Mouse (Mus musculus): ENCODE results near the gene Tyms.

The Tyms gene

DNA sequence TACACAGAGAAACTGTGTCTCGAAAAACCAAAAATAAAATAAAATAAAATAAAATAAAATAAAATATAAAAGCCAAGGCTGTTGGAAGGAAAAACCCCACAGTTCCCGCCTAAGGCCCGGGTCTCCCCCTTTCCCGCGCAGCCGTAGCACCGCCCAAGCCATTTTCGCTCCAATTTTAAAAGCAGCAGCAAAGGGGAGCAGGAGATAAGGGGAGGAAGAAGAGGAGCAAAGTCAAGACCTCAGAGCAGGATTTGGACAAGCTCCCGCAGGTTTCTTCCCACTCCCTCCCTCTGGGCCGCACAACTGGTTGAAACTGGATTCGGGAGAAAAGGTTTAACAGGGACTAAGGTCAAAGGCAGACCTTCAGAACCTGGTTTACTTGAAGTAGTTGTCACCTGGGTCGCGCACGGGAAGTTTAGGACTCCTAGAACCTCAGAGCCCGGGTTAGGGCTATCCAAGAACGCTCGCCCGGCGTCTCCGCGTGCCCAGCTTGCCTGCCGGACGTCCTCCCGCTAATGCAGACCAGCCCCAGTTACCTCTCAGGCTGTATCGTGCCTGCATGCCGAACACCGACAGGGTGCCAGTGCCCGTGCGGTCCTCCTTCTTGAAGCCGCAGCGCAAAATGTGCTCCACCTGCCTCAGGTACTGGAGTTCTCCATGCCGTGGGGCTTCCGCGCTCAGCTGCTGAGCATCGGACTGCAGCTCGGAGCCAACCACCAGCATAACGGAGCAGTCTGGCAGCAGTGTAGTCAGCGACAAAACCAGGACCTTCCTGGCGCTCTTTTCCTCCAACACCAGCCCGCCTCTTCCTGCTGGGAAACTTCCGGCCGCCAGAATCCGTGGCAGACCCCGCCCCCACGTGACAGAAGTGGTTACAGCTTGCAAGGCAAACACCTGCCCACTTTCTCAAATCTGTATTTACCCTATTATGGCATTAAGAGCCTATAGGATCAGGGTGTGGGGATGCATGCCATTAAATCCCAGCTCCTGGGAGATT lies at the start of gene Tyms:
Gene Tyms, minus strand, starts transcription at position 793 of the 997 bp plus-strand sequence.
- peak; percentile 87 for DNase-seq

DNA sequence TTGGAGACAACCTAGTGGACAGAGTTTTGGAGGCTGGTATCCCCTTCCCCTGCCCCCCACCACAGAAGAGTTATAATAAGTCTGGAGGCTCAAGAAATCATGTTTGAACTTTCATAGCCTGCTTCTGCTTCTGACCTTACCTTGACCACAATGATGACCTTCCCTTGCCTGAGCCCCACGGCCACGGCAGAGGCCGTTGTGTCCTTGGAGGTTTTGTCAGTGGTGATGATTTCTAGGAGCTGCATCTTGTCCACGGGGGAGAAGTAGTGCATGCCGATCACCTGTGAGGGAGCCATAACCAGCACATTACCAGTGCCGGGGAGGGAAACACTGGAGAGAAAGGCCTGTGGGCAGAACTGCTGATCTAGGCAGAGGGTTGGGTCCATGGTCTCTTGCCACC lies 49.1 kb upstream of the Tyms start:
- no peak for DNase-seq

- DNase-seq, result peak; percentile 48
Observed at GRCm38 (mm10) chr5:30120106-30120505, 46.7 kb upstream of the Tyms start.

DNA sequence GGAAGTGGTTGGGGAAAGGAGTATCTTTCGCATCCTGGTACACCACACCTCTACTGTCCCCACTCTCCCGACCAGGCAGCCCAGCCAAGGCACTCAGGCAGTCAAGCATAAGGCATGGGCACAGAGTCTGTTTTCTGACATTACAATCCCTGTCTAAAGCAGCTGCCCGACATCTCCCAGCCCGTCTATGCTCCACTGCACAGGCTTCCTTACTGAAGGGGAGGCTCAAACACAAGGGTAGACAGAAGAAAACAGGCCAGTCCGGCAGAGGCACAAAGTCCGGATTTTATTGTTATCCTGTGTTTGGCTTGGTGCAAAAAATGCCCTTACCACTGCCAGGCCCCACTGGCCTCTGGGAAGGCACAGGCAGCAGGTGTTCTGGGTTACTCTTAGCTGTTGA lies 45.7 kb upstream of the Tyms start:
- DNase-seq, result peak; percentile 58

GRCm38 (mm10) chr5:30118018-30118417 lies 44.6 kb upstream of the Tyms start:
- DNase-seq, result no peak

- DNase-seq, result no peak
Observed at GRCm38 (mm10) chr5:30115718-30116117, 42.3 kb upstream of the Tyms start.

GRCm38 (mm10) chr5:30114761-30115140 lies 41.3 kb upstream of the Tyms start:
- DNase-seq, result no peak

DNA sequence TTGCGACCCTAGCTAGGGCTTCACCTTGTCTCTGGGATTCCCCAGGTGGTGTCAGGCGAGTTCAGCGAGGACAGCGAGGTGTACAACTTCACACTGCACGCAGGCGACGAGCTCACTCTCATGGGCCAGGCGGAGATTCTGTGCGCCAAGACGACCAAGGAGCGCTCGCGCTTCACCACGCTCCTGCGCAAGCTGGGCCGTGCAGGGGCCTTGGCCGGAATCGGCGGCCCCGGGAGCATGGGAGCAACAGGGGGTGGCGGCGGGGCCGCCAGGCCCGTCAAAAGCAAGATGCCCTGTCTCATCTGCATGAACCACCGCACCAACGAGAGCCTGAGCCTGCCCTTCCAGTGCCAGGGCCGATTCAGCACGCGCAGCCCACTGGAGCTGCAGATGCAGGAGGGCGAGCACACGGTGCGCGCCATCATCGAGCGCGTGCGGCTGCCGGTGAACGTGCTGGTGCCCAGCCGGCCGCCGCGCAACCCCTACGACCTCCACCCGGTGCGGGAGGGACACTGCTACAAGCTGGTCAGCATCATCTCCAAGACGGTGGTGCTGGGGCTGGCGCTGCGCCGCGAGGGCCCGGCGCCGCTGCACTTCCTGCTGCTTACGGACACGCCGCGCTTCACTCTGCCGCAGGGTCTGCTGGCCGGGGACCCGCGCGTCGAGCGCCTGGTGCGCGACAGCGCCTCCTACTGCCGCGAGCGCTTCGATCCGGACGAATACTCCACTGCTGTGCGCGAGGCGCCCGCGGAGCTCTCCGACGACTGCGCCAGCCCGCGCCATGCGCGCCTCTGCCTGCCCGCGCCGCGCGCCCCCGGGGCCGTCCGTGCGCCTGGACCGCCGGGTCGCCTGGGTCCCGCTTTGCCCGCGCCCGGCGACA lies 40.7 kb upstream of the Tyms start:
- peak; percentile 80 for DNase-seq

DNA sequence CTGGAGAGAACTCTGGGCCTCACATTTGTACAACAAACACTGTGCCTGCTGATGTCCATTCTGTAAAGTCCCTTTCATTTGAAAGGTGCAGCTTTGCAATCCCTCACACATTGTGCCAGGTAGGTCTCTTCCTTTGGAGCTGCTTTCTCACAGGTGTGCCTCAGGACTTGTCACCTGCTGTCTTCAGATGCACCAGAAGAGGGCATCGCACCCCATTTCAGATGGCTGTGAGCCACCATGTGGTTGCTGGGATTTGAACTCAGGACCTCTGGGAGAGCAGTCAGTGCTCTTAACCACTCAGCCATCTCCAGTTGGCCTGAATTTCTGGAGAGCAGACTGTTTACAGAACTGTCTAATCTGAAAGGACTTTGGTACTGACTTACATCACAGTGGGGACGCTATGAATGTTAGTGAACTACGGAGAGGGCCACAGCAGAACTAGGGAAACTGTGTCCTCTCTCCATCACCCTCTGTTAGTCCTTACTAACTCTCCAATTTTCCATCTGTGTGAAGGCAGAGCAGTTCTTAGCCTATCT lies 39.2 kb upstream of the Tyms start:
- DNase-seq, result no peak

DNA sequence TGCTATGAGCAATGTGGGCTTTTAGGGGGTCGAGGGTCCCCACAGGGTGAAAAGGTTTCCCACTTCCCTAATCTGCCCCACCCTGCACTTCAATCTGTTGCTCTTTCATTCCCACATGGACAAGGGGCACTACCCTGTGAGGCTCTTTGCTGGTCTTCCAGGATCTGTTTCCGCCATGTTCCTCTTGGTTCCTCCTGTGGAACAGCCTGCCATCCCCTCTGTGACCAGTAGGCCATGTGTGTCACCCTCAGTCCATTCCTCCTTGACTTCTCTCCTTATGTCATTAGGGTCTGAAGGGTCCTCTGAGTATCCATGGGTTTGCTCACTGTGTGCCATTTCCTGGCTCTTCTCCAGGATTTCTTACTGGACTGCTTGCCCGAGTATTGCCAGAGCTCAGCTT lies 38.4 kb upstream of the Tyms start:
- no peak for DNase-seq

- peak; percentile 50 for DNase-seq
Observed at GRCm38 (mm10) chr5:30111126-30111525, 37.7 kb upstream of the Tyms start.

DNA sequence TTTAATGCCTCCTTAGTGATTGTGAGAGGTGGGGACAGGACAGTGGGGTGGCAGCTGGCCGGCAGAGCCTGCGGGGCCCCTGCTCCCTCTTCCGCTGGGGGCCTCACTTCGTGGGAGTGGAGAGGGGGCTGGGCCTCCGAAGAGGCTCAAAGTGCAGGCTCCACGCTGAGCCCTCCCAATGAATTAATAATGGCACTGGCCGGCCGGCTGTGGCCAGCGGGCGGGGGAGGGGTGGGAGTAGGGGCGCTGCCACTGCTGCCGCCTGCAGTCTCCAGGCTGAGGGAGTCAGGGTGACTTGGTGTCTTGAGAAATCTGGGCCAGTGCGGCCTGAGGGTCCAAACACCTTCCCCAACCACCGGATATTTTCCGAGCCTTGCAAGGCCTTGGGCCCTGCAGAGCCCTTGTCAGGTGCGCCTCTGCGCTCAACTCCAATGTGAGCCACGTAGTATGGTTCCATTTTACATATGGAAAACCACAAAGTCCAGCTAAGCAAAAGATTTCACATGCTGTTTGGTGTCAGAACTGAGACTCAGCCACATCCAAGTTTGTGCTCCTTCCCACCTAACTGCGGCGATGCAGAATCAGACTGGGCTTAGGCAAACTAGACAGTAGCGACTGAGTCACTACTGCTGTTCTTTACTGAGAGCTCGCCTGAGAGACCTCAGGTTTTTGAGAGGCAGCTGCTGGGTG lies 37.1 kb upstream of the Tyms start:
- DNase-seq, result no peak

GRCm38 (mm10) chr5:30109899-30110298 lies 36.5 kb upstream of the Tyms start:
- no peak for DNase-seq

DNA sequence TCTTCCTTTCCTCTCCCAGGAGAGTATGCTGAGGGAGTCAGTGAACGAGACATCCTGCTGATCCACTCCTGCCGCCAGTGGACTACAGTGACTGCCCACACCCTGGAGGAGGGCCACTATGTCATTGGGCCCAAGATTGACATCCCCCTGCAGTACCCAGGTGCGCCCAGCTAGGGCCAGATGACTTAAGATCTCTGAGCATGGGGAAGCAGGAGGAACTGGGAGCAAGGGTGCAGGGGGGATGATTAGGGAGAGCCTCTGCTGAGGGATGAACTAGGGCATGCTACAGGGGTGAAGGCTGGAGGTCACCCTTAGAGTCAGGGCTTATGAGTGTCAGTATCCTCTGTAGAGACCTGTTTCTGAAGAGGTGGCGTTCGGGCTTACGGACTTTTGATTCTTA lies 34.8 kb upstream of the Tyms start:
- no peak for DNase-seq

DNA sequence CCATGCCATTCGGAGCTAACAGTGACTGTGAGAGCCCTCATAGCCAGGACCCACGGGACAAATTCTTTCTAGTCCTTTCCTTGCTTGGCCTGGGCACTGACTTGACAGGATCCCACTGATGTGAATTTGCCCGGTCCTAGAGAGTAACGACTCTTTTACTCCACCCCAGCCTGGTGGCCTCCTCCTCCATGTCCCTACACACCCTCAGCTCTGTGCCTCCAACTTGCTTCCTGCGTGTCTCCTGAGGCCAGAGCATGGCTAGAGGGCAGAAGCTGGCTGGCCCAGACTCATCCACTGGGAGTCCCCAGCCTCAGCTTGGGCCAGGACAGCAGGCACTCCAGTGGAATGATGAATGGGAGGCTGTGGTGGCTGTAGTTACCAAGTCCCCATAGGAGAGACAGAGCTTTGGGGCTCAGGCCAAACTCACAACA lies 34.2 kb upstream of the Tyms start:
- DNase-seq, result no peak

- no peak for DNase-seq
Observed at GRCm38 (mm10) chr5:30107186-30107585, 33.8 kb upstream of the Tyms start.

DNA sequence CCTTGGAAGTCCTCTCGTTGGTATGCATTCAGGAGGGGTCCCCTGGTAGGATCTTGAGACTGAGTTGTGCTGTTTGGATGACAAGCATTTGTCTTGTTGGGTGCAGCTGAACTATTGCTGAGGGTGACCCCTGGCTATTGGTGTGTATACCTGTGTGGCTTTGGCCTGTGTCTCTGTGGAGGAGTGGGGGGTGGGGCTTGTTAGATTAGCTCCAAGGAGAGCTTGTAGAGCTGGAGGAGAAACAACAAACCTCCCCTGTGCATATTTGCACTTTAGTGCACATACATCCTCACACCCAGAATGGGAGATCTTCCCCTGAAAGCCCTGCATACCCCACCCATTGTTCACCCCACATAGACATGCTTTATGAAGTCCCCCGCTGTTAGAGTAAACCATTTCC lies 33.3 kb upstream of the Tyms start:
- DNase-seq, result no peak

DNA sequence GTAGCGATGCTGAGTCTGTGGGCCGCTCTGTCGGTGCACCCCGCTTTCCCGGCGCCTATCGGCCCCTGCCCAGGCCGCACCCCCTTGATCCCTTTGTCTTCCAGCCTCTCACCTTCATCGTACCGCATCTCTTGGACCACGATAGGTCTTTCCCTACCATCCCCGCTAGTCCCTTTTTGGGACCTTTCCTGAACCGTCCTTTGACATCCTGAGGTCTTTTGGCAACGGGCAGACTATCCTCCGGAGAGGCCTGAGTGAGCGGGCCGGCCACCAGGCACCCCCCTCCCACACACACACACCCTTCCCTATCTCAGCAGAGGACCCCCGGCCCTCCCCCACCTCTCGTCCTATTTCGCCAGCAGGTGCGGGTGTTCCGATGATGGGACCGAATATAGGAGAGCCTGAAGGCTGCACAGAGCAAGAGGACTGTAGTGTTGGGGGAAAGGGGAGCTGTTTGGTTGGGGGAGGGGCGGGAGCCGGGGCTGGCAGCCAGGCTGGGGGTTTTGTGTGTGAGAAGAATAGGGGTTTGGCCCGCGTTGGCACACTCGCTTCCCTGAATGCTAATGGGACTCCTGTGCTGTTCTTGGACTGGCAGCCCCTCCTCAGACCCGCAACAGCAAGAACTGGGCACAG lies 32.4 kb upstream of the Tyms start, which contains the start of gene 3110082J24Rik:
Gene 3110082J24Rik, minus strand, starts transcription at position 419 of the 633 bp plus-strand sequence.
- DNase-seq, result no peak

GRCm38 (mm10) chr5:30104841-30105667 lies 31.6 kb upstream of the Tyms start, which contains the start of gene Garem2:
Gene Garem2, plus strand, starts transcription at chr5:30105161.
- no peak for DNase-seq

- peak; percentile 56 for DNase-seq
Observed at GRCm38 (mm10) chr5:30104339-30104738, 30.9 kb upstream of the Tyms start.

DNA sequence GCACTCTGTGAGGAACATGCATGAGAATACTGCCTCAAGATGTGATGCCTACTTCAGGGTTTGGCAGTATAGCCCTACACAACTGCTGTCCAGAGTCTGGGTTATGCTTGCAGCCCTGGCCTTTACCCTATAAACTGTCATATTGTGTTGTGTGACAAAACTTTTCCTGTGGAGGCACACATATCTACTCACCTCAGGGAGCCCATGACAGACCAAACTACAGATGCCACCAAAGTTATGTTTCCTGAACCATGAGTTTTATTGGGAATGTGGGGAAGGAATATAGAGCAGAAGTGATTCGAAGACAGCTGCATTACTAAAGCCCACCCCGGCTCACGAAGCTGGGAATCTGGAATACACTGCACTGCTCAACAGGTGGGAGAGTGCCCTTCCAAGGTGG lies 29.9 kb upstream of the Tyms start:
- no peak for DNase-seq
